Mouse (Mus musculus) left cerebral cortex, postnatal 14 days (tissue): ENCODE measurements around the gene Gpsm3. TPM values are rescaled to one million over a fixed set of nuclear protein-coding genes. Genes with fewer than 3 reads are reported as not detected.

Experiments
- total RNA-seq, 2 experiments: library from RNA; stranded (reverse); gene quantifications; 2 replicates each; pipeline ENCODE4 v1.2.3; 2021

The Gpsm3 gene
- total RNA-seq, 2 experiments from 2014 or later, result 3.2 to 3.4 TPM

Other genes starting within 250 kb of the Gpsm3 start
- under 1 TPM; 0.62 to 0.91 TPM for gene Btnl2, start 235.0 kb upstream of the Gpsm3 start, total RNA-seq
- gene Btnl1, start 212.7 kb upstream of the Gpsm3 start, total RNA-seq, result not detected
- 1 to 10 TPM; 4.9 to 5.6 TPM for gene BC051142, start 191.0 kb upstream of the Gpsm3 start, total RNA-seq
- gene Btnl4, start 112.5 kb upstream of the Gpsm3 start, total RNA-seq, result not detected
- gene Btnl6, start 72.5 kb upstream of the Gpsm3 start, total RNA-seq, result not detected
- 10 to 100 TPM; 10.0 to 10.9 TPM for gene Notch4, start 25.5 kb upstream of the Gpsm3 start, total RNA-seq
- gene Pbx2, start 1.5 kb downstream of the Gpsm3 start, total RNA-seq, result 10 to 100 TPM; 45.9 to 48.8 TPM
- gene Ager, start 8.1 kb downstream of the Gpsm3 start, total RNA-seq, result 1 to 10 TPM in 1 of 2 experiments, under 1 TPM in 1; 0.87 to 1.2 TPM
- gene Rnf5, start 13.9 kb downstream of the Gpsm3 start, total RNA-seq, result 10 to 100 TPM; 83.2 to 90.9 TPM
- gene Agpat1, start 14.5 kb downstream of the Gpsm3 start, total RNA-seq, result 100 to 1,000 TPM; 175 to 180 TPM
- 1 to 10 TPM; 3.5 to 4.1 TPM for gene Egfl8, start 26.2 kb downstream of the Gpsm3 start, total RNA-seq
- 10 to 100 TPM; 39.3 to 45.7 TPM for gene Ppt2, start 38.7 kb downstream of the Gpsm3 start, total RNA-seq
- gene Prrt1, start 39.7 kb downstream of the Gpsm3 start, total RNA-seq, result 100 to 1,000 TPM; 195 to 228 TPM
- gene Fkbpl, start 55.0 kb downstream of the Gpsm3 start, total RNA-seq, result 10 to 100 TPM; 16.1 to 16.7 TPM
- 10 to 100 TPM; 76.4 to 80.3 TPM for gene Atf6b, start 57.3 kb downstream of the Gpsm3 start, total RNA-seq
- gene Tnxb, start 80.7 kb downstream of the Gpsm3 start, total RNA-seq, result 1 to 10 TPM; 1.5 to 1.8 TPM
- 1 to 10 TPM; 5.2 to 8.0 TPM for gene C4b, start 154.1 kb downstream of the Gpsm3 start, total RNA-seq
- gene Cyp21a1, start 214.8 kb downstream of the Gpsm3 start, total RNA-seq, result not detected
- gene Stk19, start 247.1 kb downstream of the Gpsm3 start, total RNA-seq, result 10 to 100 TPM; 58.2 to 59.3 TPM
- 10 to 100 TPM; 33.5 to 35.8 TPM for gene Dxo, start 247.2 kb downstream of the Gpsm3 start, total RNA-seq